In the genomic region with DNA sequence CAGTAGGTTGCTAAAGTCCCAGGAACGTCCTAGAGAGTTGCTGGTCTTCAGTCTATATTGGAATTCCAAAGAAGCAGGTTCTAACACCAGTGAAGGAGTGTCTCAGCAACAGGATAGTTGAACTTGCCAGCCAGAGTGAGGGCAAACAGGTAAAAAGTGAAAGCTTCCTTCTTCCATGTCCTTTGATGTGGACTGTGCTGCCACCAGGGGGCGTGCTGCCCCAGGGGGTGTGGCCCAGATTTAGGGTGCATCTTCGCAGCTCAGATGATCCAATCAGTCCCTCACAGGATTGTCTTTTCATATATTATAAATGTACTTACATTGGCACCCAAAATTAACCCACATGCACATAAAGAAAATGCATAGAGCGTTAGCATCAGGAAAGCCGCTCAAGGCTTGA, we compare ENCODE assay signal across 9 mouse cellular contexts. TPM values are rescaled to one million over a fixed set of nuclear protein-coding genes. Genes with fewer than 3 reads are reported as not detected.
DNase-seq lines count a peak whose midpoint lies in the region; ATAC-seq and TF ChIP-seq lines count a peak whose summit lies in the region.
"Had no signal": no experiment of that assay in that cellular context is flagged by ENCODE, and none has a peak within 500 bp of the region (broad histone marks: within the 10 kb centered on the region; RNA-seq: fewer than 3 reads in every experiment).

No protein-coding gene starts in this region.

- H3K4me1 ChIP-seq in hindbrain, embryonic 10.5 days (replicated peaks), result no peaks in the 10 kb centered on the region
- H3K4me1 ChIP-seq in hindbrain, embryonic 12.5 days, result no peaks in the 10 kb centered on the region
- no peaks in the 10 kb centered on the region for H3K4me1 ChIP-seq in G1E (ENCODE audit: insufficient read depth, low read depth, low read length)
- no peaks in the 10 kb centered on the region for H3K4me1 ChIP-seq in embryonic facial prominence, embryonic 11.5 days (ENCODE audit: control insufficient read depth, insufficient read depth, low read length)
- H3K4me1 ChIP-seq: embryonic facial prominence, embryonic 12.5 days had no signal

- no peak overlapping the region for H3K27ac ChIP-seq in hindbrain, embryonic 10.5 days
- H3K27ac ChIP-seq in hindbrain, embryonic 12.5 days, result no peak overlapping the region
- H3K27ac ChIP-seq in embryonic facial prominence, embryonic 11.5 days (replicated peaks; ENCODE audit: low read depth, low read length), result no peak overlapping the region
- H3K27ac ChIP-seq: embryonic facial prominence, embryonic 12.5 days had no signal

- no peak overlapping the region for H3K9ac ChIP-seq in hindbrain, embryonic 12.5 days
- H3K9ac ChIP-seq in embryonic facial prominence, embryonic 11.5 days (replicated peaks; ENCODE audit: low read length), result no peak overlapping the region
- H3K9ac ChIP-seq: embryonic facial prominence, embryonic 12.5 days had no signal

- H3K4me2 ChIP-seq in hindbrain, embryonic 12.5 days (replicated peaks), result no peak overlapping the region
- H3K4me2 ChIP-seq in embryonic facial prominence, embryonic 11.5 days (ENCODE audit: low read depth, low read length), result no peak overlapping the region
- H3K4me2 ChIP-seq: embryonic facial prominence, embryonic 12.5 days had no signal

- intact Hi-C loops in heart, postnatal 36 days (cut with DNase I), result loop anchor here (5.0 kb wide), 4 partner anchors 70 to 630 kb away; no protein-coding TSS in a partner anchor

- DNase-seq in hindbrain, embryonic 10.5 days (ENCODE audit: low spot score), result peak; percentile 36
- DNase-seq in 3T3-L1 (ENCODE audit: low read depth, low spot score), result peak; percentile 25
- no peak for DNase-seq in G1E (ENCODE audit: low spot score)
- peak; percentile 46 for DNase-seq in embryonic facial prominence, embryonic 11.5 days (ENCODE audit: low spot score)
- DNase-seq in thymus, postnatal 14 days, result peak; percentile 61
- no peak for DNase-seq in yolk sac, embryonic 10.5 days (ENCODE audit: low spot score)
- DNase-seq in heart, postnatal 36 days, result no peak

- TF ChIP-seq CTCF in G1E (IDR thresholded peaks at IDR 0.05; ENCODE audit: low read depth, low read length), result peak; percentile 57

- H3K9me3 ChIP-seq in hindbrain, embryonic 10.5 days, result no peaks in the 10 kb centered on the region
- H3K9me3 ChIP-seq in hindbrain, embryonic 12.5 days (replicated peaks), result no peaks in the 10 kb centered on the region
- H3K9me3 ChIP-seq in G1E (replicated peaks), result no peaks in the 10 kb centered on the region
- no peaks in the 10 kb centered on the region for H3K9me3 ChIP-seq in embryonic facial prominence, embryonic 11.5 days (replicated peaks; ENCODE audit: control insufficient read depth, low read length)
- H3K9me3 ChIP-seq: embryonic facial prominence, embryonic 12.5 days had no signal

- WGBS in hindbrain, embryonic 10.5 days, result 49% methylated on average over 5 of the region's 5 CpGs
- WGBS in hindbrain, embryonic 12.5 days, result 55% methylated on average over 5 of the region's 5 CpGs
- WGBS in embryonic facial prominence, embryonic 11.5 days, result 50% methylated on average over 5 of the region's 5 CpGs

- no peak overlapping the region for H3K4me3 ChIP-seq in hindbrain, embryonic 10.5 days
- no peak overlapping the region for H3K4me3 ChIP-seq in hindbrain, embryonic 12.5 days
- H3K4me3 ChIP-seq in G1E (ENCODE audit: low read depth, low read length), result no peak overlapping the region
- H3K4me3 ChIP-seq in embryonic facial prominence, embryonic 11.5 days (ENCODE audit: low read depth, low read length), result no peak overlapping the region
- H3K4me3 ChIP-seq: embryonic facial prominence, embryonic 12.5 days had no signal

- no peaks in the 10 kb centered on the region for H3K36me3 ChIP-seq in hindbrain, embryonic 10.5 days
- H3K36me3 ChIP-seq in hindbrain, embryonic 12.5 days, result no peaks in the 10 kb centered on the region
- no peaks in the 10 kb centered on the region for H3K36me3 ChIP-seq in G1E (replicated peaks)
- H3K36me3 ChIP-seq in embryonic facial prominence, embryonic 11.5 days (replicated peaks; ENCODE audit: control insufficient read depth, insufficient read depth, low read depth, low read length), result no peaks in the 10 kb centered on the region
- H3K36me3 ChIP-seq: embryonic facial prominence, embryonic 12.5 days had no signal

- no peaks in the 10 kb centered on the region for H3K27me3 ChIP-seq in hindbrain, embryonic 10.5 days (ENCODE audit: insufficient read depth, poor library complexity, severe bottlenecking)
- no peaks in the 10 kb centered on the region for H3K27me3 ChIP-seq in hindbrain, embryonic 12.5 days
- H3K27me3 ChIP-seq in G1E (ENCODE audit: insufficient read depth, low read length), result peaks cover 2% of the 10 kb centered on the region
- H3K27me3 ChIP-seq in embryonic facial prominence, embryonic 11.5 days (ENCODE audit: control insufficient read depth, insufficient read depth, low read length), result no peaks in the 10 kb centered on the region
- H3K27me3 ChIP-seq: embryonic facial prominence, embryonic 12.5 days had no signal

- no peak for ATAC-seq in hindbrain, embryonic 12.5 days (ENCODE audit: low FRiP score)
- ATAC-seq in G1E (ENCODE audit: extremely low read depth, insufficient number of reproducible peaks, low FRiP score, poor library complexity, severe bottlenecking), result peak; percentile 34
- no peak for ATAC-seq in embryonic facial prominence, embryonic 11.5 days (replicated peaks; ENCODE audit: insufficient number of reproducible peaks, low FRiP score, low TSS enrichment, low read depth)

RNA-seq across cellular contexts. Expression of a gene that starts 41.0 kb away (rescaled TPM):
- 1.0 and 1.1 TPM in 2 replicates for polyA plus RNA-seq in hindbrain, embryonic 10.5 days (2016; fragmentation: Nextera tagmentation; extraction: Ambion mirVana)
- 0.89 and 2.0 TPM in 2 replicates for polyA plus RNA-seq in hindbrain, embryonic 12.5 days (2016; fragmentation: Nextera tagmentation; extraction: Ambion mirVana)
- total RNA-seq in G1E (2014; fragmentation: Nextera tagmentation) (not detected in 2 replicates), G1E (2017) (1.3 and 1.6 TPM in 2 replicates)
- not detected in 2 replicates for polyA plus RNA-seq in G1E (2012)
- 1.6 and 1.9 TPM in 2 replicates for polyA plus RNA-seq in embryonic facial prominence, embryonic 11.5 days (2014; fragmentation: Nextera tagmentation; extraction: Ambion mirVana)
- total RNA-seq in heart, postnatal 36 days (2021), result not detected

Comparison
In these comparisons a context has a peak if more than half of its experiments do, and no peak if none do; other contexts are left out.
1. DNase-seq: peak in hindbrain, embryonic 10.5 days (single experiment), 3T3-L1 (single experiment), embryonic facial prominence, embryonic 11.5 days (single experiment) and thymus, postnatal 14 days (single experiment); none in G1E (single experiment), yolk sac, embryonic 10.5 days (single experiment) and heart, postnatal 36 days (0 of 2).